ENCODE assay signal across 8 mouse cellular contexts in the genomic region with DNA sequence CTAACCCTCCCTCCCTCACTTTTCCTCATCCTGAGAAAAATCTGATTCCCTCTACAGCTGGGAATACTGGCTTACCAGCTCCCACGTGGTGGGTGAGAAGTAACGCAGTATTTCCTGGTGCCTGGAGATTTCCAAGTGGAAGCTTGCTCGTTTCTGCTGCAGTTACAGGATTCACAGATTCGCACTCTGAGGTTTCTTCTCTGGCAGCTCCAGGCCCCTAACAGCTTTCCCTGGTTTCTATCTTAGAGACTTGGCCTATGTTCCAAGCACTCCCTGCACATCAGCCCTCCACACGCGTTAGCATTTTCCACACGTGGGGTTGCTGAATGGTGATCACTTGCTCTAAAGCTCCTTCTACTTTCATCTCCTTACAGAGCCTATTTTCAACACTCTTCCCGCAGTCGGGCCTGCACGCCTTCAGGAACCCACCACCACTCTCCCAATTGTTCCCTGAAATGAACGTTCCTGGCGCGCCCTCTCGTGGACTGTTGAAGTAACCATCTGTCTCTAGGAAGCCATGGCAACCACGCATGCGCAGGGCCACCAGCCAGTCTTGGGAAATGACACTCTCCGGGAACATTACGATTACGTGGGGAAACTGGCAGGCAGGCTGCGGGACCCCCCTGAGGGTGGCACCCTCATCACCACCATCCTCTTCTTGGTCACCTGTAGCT. TPM values are rescaled to one million over a fixed set of nuclear protein-coding genes. Genes with fewer than 3 reads are reported as not detected.
DNase-seq lines count a peak whose midpoint lies in the region; ATAC-seq lines count a peak whose summit lies in the region.

No protein-coding gene starts in this region.

- peaks cover 7% of the 10 kb centered on the region; the same call in 1 of the 2 replicates for H3K27me3 ChIP-seq in hindbrain, embryonic 13.5 days

- peak overlapping the region; percentile 20; the same call in 1 of the 2 replicates for H3K4me3 ChIP-seq in hindbrain, embryonic 13.5 days

- peaks cover 10% of the 10 kb centered on the region; the same call in 1 of the 2 replicates for H3K36me3 ChIP-seq in hindbrain, embryonic 13.5 days

- H3K4me1 ChIP-seq in hindbrain, embryonic 13.5 days (replicated peaks) = peaks cover 26% of the 10 kb centered on the region

- peak; percentile 86 for ATAC-seq in hindbrain, embryonic 13.5 days (ENCODE audit: low FRiP score)

- DNase-seq in Muller cell, postnatal 12 days (ENCODE audit: inconsistent ontology term) = peak; percentile 90
- DNase-seq in cerebellum, adult 9-10 months = peak; percentile 88
- peak; percentile 94 to 96 for DNase-seq in frontal cortex, postnatal 14 days (ENCODE audit: low spot score in 2 of 2)
- peak; percentile 98 to 99 for DNase-seq in layer of hippocampus, postnatal 14 days (ENCODE audit: low spot score in 2 of 2)
- peak; percentile 95 for DNase-seq in lung, postnatal 10 days
- DNase-seq in retina, adult 2 months (ENCODE audit: low read depth, low spot score) = peak; percentile 80
- peak; percentile 87 for DNase-seq in thymus, postnatal 25 days

- peak overlapping the region; percentile 61 for H3K27ac ChIP-seq in hindbrain, embryonic 13.5 days

- H3K9me3 ChIP-seq in hindbrain, embryonic 13.5 days = no peaks in the 10 kb centered on the region

- 5% methylated on average over 20 of the region's 20 CpGs for WGBS in hindbrain, embryonic 13.5 days

- peak overlapping the region; percentile 49 for H3K4me2 ChIP-seq in hindbrain, embryonic 13.5 days

- peak overlapping the region; percentile 68 for H3K9ac ChIP-seq in hindbrain, embryonic 13.5 days

RNA-seq across cellular contexts. Expression of gene S1pr3, which starts 10.0 kb away (rescaled TPM):
- polyA plus RNA-seq in hindbrain, embryonic 13.5 days (2015; fragmentation: Nextera tagmentation; extraction: Ambion mirVana) = 14.1 TPM in 2 replicates
- 1 to 10 TPM; 6.8 to 7.7 TPM for total RNA-seq in layer of hippocampus, postnatal 14 days (2021)

Comparison
In these comparisons a context has a peak if more than half of its experiments do, and no peak if none do; other contexts are left out.
1. Peak in every context shown above with its lines: DNase-seq, ATAC-seq, H3K4me3 ChIP-seq and H3K27ac ChIP-seq.